Mouse (Mus musculus): ENCODE measurements around the gene Lcmt2. TPM values are rescaled to one million over a fixed set of nuclear protein-coding genes. Genes with fewer than 3 reads are reported as not detected.

The Lcmt2 gene
- 14.9 and 16.9 TPM in 2 replicates for polyA plus RNA-seq (2014; fragmentation: Nextera tagmentation; extraction: Ambion mirVana)

GRCm38 (mm10) chr2:121140018-121140882 is at the start of gene Lcmt2, which contains the start of gene Adal:
Lcmt2 (minus strand) TSS chr2:121140653.
Adal (plus strand) TSS chr2:121140428.
- H3K9ac ChIP-seq (ENCODE audit: low read depth, low read length) = peak within 1 kb of the TSS; percentile 92
- peak; percentile 97 for DNase-seq (ENCODE audit: low spot score)
- peak within 1 kb of the TSS; percentile 95 for H3K4me2 ChIP-seq (ENCODE audit: low read depth, low read length)
- under 1% methylated on average over 49 of the region's 87 CpGs for WGBS
- H3K4me3 ChIP-seq (ENCODE audit: low read depth, low read length) = peak within 1 kb of the TSS; percentile 72
- peak within 1 kb of the TSS; percentile 99 for H3K27ac ChIP-seq (replicated peaks; ENCODE audit: low read depth, low read length)
- H3K4me1 ChIP-seq (ENCODE audit: control insufficient read depth, insufficient read depth, low read length) = peaks cover 14% of the 10 kb centered on the region
- H3K9me3 ChIP-seq (ENCODE audit: control insufficient read depth, low read length) = 0 out of 2 replicates have a peak, but pooled peaks cover 8% of the 10 kb centered on the region
- no peaks in the 10 kb centered on the region for H3K27me3 ChIP-seq (replicated peaks; ENCODE audit: control insufficient read depth, insufficient read depth, low read length)
- peaks cover 34% of the 10 kb centered on the region for H3K36me3 ChIP-seq (ENCODE audit: control insufficient read depth, insufficient read depth, low read length)
- ATAC-seq (ENCODE audit: low read depth) = peak; percentile 95

- ATAC-seq (ENCODE audit: low read depth) = no peak
- H3K4me3 ChIP-seq (ENCODE audit: low read depth, low read length) = no peak overlapping the region
- WGBS = 50% methylated on average over 1 of the region's 1 CpGs
- H3K27ac ChIP-seq (replicated peaks; ENCODE audit: low read depth, low read length) = no peak overlapping the region
- no peak overlapping the region for H3K9ac ChIP-seq (ENCODE audit: low read depth, low read length)
- no peaks in the 10 kb centered on the region for H3K27me3 ChIP-seq (replicated peaks; ENCODE audit: control insufficient read depth, insufficient read depth, low read length)
- H3K4me2 ChIP-seq (ENCODE audit: low read depth, low read length) = no peak overlapping the region
- H3K9me3 ChIP-seq (ENCODE audit: control insufficient read depth, low read length) = no peaks in the 10 kb centered on the region
- no peaks in the 10 kb centered on the region for H3K4me1 ChIP-seq (ENCODE audit: control insufficient read depth, insufficient read depth, low read length)
- DNase-seq (ENCODE audit: low spot score) = no peak
- H3K36me3 ChIP-seq (ENCODE audit: control insufficient read depth, insufficient read depth, low read length) = peaks cover 90% of the 10 kb centered on the region
Measured at GRCm38 (mm10) chr2:121188530-121188929, 48.1 kb upstream of the Lcmt2 start.

GRCm38 (mm10) chr2:121184142-121184541 is 43.7 kb upstream of the Lcmt2 start:
- WGBS = 97% methylated on average over 7 of the region's 7 CpGs
- Histone ChIP-seq H3K9me3 (ENCODE audit: control insufficient read depth, low read length) (no peaks in the 10 kb centered on the region), H3K4me2 (ENCODE audit: low read depth, low read length) (no peak overlapping the region), H3K27me3 (replicated peaks; ENCODE audit: control insufficient read depth, insufficient read depth, low read length) (no peaks in the 10 kb centered on the region), H3K36me3 (ENCODE audit: control insufficient read depth, insufficient read depth, low read length) (peaks cover 78% of the 10 kb centered on the region), H3K4me3 (ENCODE audit: low read depth, low read length) (no peak overlapping the region), H3K9ac (ENCODE audit: low read depth, low read length) (no peak overlapping the region), H3K27ac (replicated peaks; ENCODE audit: low read depth, low read length) (no peak overlapping the region), H3K4me1 (ENCODE audit: control insufficient read depth, insufficient read depth, low read length) (no peaks in the 10 kb centered on the region)
- DNase-seq (ENCODE audit: low spot score) = no peak
- ATAC-seq (ENCODE audit: low read depth) = no peak

- H3K36me3 ChIP-seq (ENCODE audit: control insufficient read depth, insufficient read depth, low read length) = peaks cover 78% of the 10 kb centered on the region
- H3K27me3 ChIP-seq (replicated peaks; ENCODE audit: control insufficient read depth, insufficient read depth, low read length) = no peaks in the 10 kb centered on the region
- H3K9me3 ChIP-seq (ENCODE audit: control insufficient read depth, low read length) = no peaks in the 10 kb centered on the region
- 83% methylated on average over 5 of the region's 5 CpGs for WGBS
- no peak overlapping the region for H3K27ac ChIP-seq (replicated peaks; ENCODE audit: low read depth, low read length)
- no peak for ATAC-seq (ENCODE audit: low read depth)
- no peak for DNase-seq (ENCODE audit: low spot score)
- H3K4me3 ChIP-seq (ENCODE audit: low read depth, low read length) = no peak overlapping the region
- no peaks in the 10 kb centered on the region for H3K4me1 ChIP-seq (ENCODE audit: control insufficient read depth, insufficient read depth, low read length)
- H3K9ac ChIP-seq (ENCODE audit: low read depth, low read length) = no peak overlapping the region
- H3K4me2 ChIP-seq (ENCODE audit: low read depth, low read length) = no peak overlapping the region
Measured at GRCm38 (mm10) chr2:121183431-121183830, 43.0 kb upstream of the Lcmt2 start.

- H3K9me3 ChIP-seq (ENCODE audit: control insufficient read depth, low read length) = no peaks in the 10 kb centered on the region
- no peak overlapping the region for H3K27ac ChIP-seq (replicated peaks; ENCODE audit: low read depth, low read length)
- H3K4me2 ChIP-seq (ENCODE audit: low read depth, low read length) = no peak overlapping the region
- H3K36me3 ChIP-seq (ENCODE audit: control insufficient read depth, insufficient read depth, low read length) = peaks cover 80% of the 10 kb centered on the region
- H3K9ac ChIP-seq (ENCODE audit: low read depth, low read length) = no peak overlapping the region
- 91% methylated on average over 3 of the region's 3 CpGs for WGBS
- DNase-seq (ENCODE audit: low spot score) (no peak), ATAC-seq (ENCODE audit: low read depth) (no peak)
- no peaks in the 10 kb centered on the region for H3K4me1 ChIP-seq (ENCODE audit: control insufficient read depth, insufficient read depth, low read length)
- H3K27me3 ChIP-seq (replicated peaks; ENCODE audit: control insufficient read depth, insufficient read depth, low read length) = no peaks in the 10 kb centered on the region
- H3K4me3 ChIP-seq (ENCODE audit: low read depth, low read length) = no peak overlapping the region
Measured at GRCm38 (mm10) chr2:121178828-121179479, 38.5 kb upstream of the Lcmt2 start.

GRCm38 (mm10) chr2:121170980-121171742 is 30.7 kb upstream of the Lcmt2 start, which contains the start of gene Zscan29:
Zscan29 (minus strand) TSS chr2:121171125.
- H3K4me2 ChIP-seq (ENCODE audit: low read depth, low read length) = peak within 1 kb of the TSS; percentile 78
- ATAC-seq (ENCODE audit: low read depth) (peak; percentile 98), DNase-seq (ENCODE audit: low spot score) (peak; percentile 96)
- H3K27ac ChIP-seq (replicated peaks; ENCODE audit: low read depth, low read length) = peak within 1 kb of the TSS; percentile 81
- no peaks in the 10 kb centered on the region for H3K27me3 ChIP-seq (replicated peaks; ENCODE audit: control insufficient read depth, insufficient read depth, low read length)
- H3K36me3 ChIP-seq (ENCODE audit: control insufficient read depth, insufficient read depth, low read length) = peaks cover 39% of the 10 kb centered on the region
- peak within 1 kb of the TSS; percentile 86 for H3K9ac ChIP-seq (ENCODE audit: low read depth, low read length)
- peak within 1 kb of the TSS; percentile 87 for H3K4me3 ChIP-seq (ENCODE audit: low read depth, low read length)
- H3K4me1 ChIP-seq (ENCODE audit: control insufficient read depth, insufficient read depth, low read length) = peaks cover 19% of the 10 kb centered on the region
- under 1% methylated on average over 61 of the region's 66 CpGs for WGBS
- no peaks in the 10 kb centered on the region for H3K9me3 ChIP-seq (ENCODE audit: control insufficient read depth, low read length)

- peak within 1 kb of the TSS; percentile 81 for H3K27ac ChIP-seq (replicated peaks; ENCODE audit: low read depth, low read length)
- under 1% methylated on average over 34 of the region's 38 CpGs for WGBS
- peak within 1 kb of the TSS; percentile 78 for H3K4me2 ChIP-seq (ENCODE audit: low read depth, low read length)
Measured at GRCm38 (mm10) chr2:121170481-121170971, 30.1 kb upstream of the Lcmt2 start, which contains the start of gene Tubgcp4. Tubgcp4 (plus strand) TSS chr2:121170654.

GRCm38 (mm10) chr2:121169902-121170301 is 29.4 kb upstream of the Lcmt2 start:
- Histone ChIP-seq H3K36me3 (ENCODE audit: control insufficient read depth, insufficient read depth, low read length) (peaks cover 34% of the 10 kb centered on the region), H3K27me3 (replicated peaks; ENCODE audit: control insufficient read depth, insufficient read depth, low read length) (no peaks in the 10 kb centered on the region), H3K4me1 (ENCODE audit: control insufficient read depth, insufficient read depth, low read length) (peaks cover 19% of the 10 kb centered on the region), H3K27ac (replicated peaks; ENCODE audit: low read depth, low read length) (no peak overlapping the region), H3K9me3 (ENCODE audit: control insufficient read depth, low read length) (no peaks in the 10 kb centered on the region), H3K9ac (ENCODE audit: low read depth, low read length) (peak overlapping the region; percentile 86), H3K4me2 (ENCODE audit: low read depth, low read length) (peak overlapping the region; percentile 78), H3K4me3 (ENCODE audit: low read depth, low read length) (peak overlapping the region; percentile 87)
- ATAC-seq (ENCODE audit: low read depth) = no peak
- DNase-seq (ENCODE audit: low spot score) = peak; percentile 17
- WGBS = 5% methylated on average over 9 of the region's 9 CpGs

More at GRCm38 (mm10) chr2:121170481-121170971, 30.1 kb upstream of the Lcmt2 start, which contains the start of gene Tubgcp4:
- Histone ChIP-seq H3K9me3 (ENCODE audit: control insufficient read depth, low read length) (no peaks in the 10 kb centered on the region), H3K27me3 (replicated peaks; ENCODE audit: control insufficient read depth, insufficient read depth, low read length) (no peaks in the 10 kb centered on the region), H3K4me1 (ENCODE audit: control insufficient read depth, insufficient read depth, low read length) (peaks cover 19% of the 10 kb centered on the region), H3K9ac (ENCODE audit: low read depth, low read length) (peak within 1 kb of the TSS; percentile 86), H3K4me3 (ENCODE audit: low read depth, low read length) (peak within 1 kb of the TSS; percentile 87), H3K36me3 (ENCODE audit: control insufficient read depth, insufficient read depth, low read length) (peaks cover 36% of the 10 kb centered on the region)
- ATAC-seq (ENCODE audit: low read depth) = peak; percentile 43
- DNase-seq (ENCODE audit: low spot score) = peak; percentile 44
